Mouse (Mus musculus) liver, adult 2 months (tissue): ENCODE measurements around the gene Olfm1.

ENCODE experiments used
- CTCF ChIP-seq: fragments of 200-500 bp; IDR thresholded peaks from 2 replicates; pipeline ENCODE4 v1.5.1; 2011; ENCODE audit warnings: low read depth, low read length, control low read depth
- POLR2A ChIP-seq: fragments of 200-500 bp; IDR thresholded peaks from 2 replicates; pipeline ENCODE4 v1.6.1; 2011; ENCODE audit warnings: low read length, control low read depth; ENCODE audit not compliant: insufficient read depth; ENCODE audit errors: extremely low read depth

DNA sequence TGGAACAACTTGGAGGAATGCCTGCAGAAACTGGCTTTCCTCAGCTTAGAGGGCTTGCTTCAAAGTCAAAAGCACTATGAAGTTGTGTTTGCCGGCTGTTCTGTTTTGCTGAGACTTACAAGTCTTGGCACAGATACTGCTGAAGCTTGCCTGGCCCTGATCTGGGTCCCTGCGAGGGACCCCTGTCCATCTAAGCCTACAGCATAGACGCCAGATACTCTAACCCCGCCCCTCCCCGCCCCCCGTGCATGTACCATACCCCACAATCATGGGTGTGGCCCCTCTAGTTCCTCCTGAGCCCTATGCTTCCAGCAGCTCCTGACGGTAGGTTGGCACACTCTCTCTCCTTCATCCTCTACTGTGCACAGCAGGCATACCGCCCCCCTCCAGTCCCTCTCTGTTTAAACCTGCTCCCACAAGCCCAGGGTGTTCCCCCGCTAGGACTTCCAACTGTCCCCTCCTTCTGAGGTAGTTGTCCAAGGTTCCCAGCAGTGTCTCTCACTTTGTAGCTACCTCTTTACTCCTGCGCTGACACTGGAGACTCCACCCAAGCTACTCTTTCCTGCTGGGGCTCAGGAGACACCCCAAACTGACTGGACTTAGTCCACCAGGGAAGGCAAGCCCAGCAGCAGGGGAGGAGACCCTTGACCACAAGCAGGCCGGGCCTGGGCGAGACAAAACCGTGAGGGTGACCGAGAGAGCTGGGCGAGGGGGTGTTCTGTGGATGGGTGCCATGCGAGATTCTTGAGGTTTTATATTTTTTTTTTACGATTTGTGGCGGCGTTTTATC, 12.1 kb downstream of the Olfm1 start:
- TF ChIP-seq POLR2A (no peak), CTCF (no peak)
